In the genomic region with DNA sequence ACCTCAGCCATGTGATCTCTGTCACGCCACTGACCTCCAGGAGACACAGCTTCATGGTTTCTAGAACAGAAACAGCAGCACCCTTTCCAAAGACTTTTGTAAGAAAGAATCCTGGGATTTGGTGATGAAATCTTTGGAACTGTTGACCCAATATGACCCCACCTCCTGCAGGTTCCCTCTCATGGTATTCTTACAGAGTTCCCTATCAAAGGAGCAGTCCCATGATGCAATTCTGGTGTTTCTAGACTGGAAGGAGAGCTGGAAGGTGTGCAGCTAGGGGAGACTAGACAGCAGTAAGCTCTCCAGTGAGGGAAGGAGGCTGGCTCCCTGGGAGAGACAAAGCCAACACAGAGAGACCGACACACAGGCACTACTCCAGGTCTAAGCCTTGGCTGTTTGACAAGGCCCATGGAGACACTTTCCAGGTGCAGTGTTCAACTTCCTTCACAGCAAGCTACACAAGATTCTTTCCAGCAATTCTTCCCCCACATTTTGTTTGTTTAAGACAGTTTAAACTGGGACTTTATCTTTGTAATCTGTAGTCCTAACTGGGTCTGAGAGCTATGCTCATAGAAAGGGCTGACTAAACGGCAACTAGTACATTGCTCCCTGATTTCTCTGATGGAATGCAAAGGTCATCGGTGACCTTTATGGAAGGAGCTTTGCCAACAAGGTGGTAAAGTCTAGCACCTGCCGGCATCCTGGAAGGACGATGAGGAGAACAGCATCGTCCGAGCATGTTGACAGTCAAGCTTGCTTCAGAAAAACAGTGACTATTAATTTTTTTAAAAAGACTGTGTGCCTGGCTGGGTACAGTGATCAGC, we compare ENCODE assay signal across 17 mouse cellular contexts. TPM values are rescaled to one million over a fixed set of nuclear protein-coding genes. Genes with fewer than 3 reads are reported as not detected.
DNase-seq lines count a peak whose midpoint lies in the region; ATAC-seq lines count a peak whose summit lies in the region.
"Had no signal": no experiment of that assay in that cellular context is flagged by ENCODE, and none has a peak within 500 bp of the region (broad histone marks: within the 10 kb centered on the region; RNA-seq: fewer than 3 reads in every experiment).

No protein-coding gene starts in this region.

- H3K4me2 ChIP-seq in lung, embryonic 16.5 days (ENCODE audit: low read depth, low read length) = no peak overlapping the region
- H3K4me2 ChIP-seq in intestine, embryonic 14.5 days (ENCODE audit: low read length) = no peak overlapping the region
- H3K4me2 ChIP-seq: embryonic facial prominence, embryonic 15.5 days; forebrain, embryonic 13.5 days; heart, embryonic 15.5 days; limb, embryonic 12.5 days; midbrain, embryonic 15.5 days had no signal

- no peak overlapping the region for H3K4me3 ChIP-seq in lung, embryonic 16.5 days (ENCODE audit: low read length)
- no peak overlapping the region for H3K4me3 ChIP-seq in intestine, embryonic 14.5 days (ENCODE audit: low read depth, low read length)
- H3K4me3 ChIP-seq: embryonic facial prominence, embryonic 15.5 days; forebrain, embryonic 13.5 days; heart, embryonic 15.5 days; limb, embryonic 12.5 days; midbrain, embryonic 15.5 days had no signal

- H3K9ac ChIP-seq in lung, embryonic 16.5 days (ENCODE audit: low read length) = no peak overlapping the region
- H3K9ac ChIP-seq in intestine, embryonic 14.5 days (ENCODE audit: low read length) = no peak overlapping the region
- H3K9ac ChIP-seq: embryonic facial prominence, embryonic 15.5 days; forebrain, embryonic 13.5 days; heart, embryonic 15.5 days; limb, embryonic 12.5 days; midbrain, embryonic 15.5 days had no signal

- peaks cover 28% of the 10 kb centered on the region for H3K4me1 ChIP-seq in lung, embryonic 16.5 days (replicated peaks; ENCODE audit: control insufficient read depth, insufficient read depth, low read length)
- H3K4me1 ChIP-seq in intestine, embryonic 14.5 days (replicated peaks; ENCODE audit: control insufficient read depth, insufficient read depth, low read length) = peaks cover 25% of the 10 kb centered on the region

- no peaks in the 10 kb centered on the region for H3K27me3 ChIP-seq in lung, embryonic 16.5 days (ENCODE audit: control insufficient read depth, insufficient read depth, low read depth, low read length)
- no peaks in the 10 kb centered on the region for H3K27me3 ChIP-seq in intestine, embryonic 14.5 days (replicated peaks; ENCODE audit: control insufficient read depth, insufficient read depth, low read length)
- H3K27me3 ChIP-seq: embryonic facial prominence, embryonic 15.5 days; forebrain, embryonic 13.5 days; heart, embryonic 15.5 days; limb, embryonic 12.5 days; midbrain, embryonic 15.5 days; Patski had no signal

- H3K36me3 ChIP-seq in lung, embryonic 16.5 days (ENCODE audit: control insufficient read depth, insufficient read depth, low read length) = no peaks in the 10 kb centered on the region
- no peaks in the 10 kb centered on the region for H3K36me3 ChIP-seq in intestine, embryonic 14.5 days (ENCODE audit: control insufficient read depth, insufficient read depth, low read length)
- H3K36me3 ChIP-seq: embryonic facial prominence, embryonic 15.5 days; heart, embryonic 15.5 days; midbrain, embryonic 15.5 days had no signal

- no peaks in the 10 kb centered on the region for H3K9me3 ChIP-seq in lung, embryonic 16.5 days (ENCODE audit: control insufficient read depth, low read length)
- no peaks in the 10 kb centered on the region for H3K9me3 ChIP-seq in intestine, embryonic 14.5 days (ENCODE audit: control insufficient read depth, low read length)
- H3K9me3 ChIP-seq: embryonic facial prominence, embryonic 15.5 days; forebrain, embryonic 13.5 days; heart, embryonic 15.5 days; limb, embryonic 12.5 days; midbrain, embryonic 15.5 days had no signal

- peak; percentile 22 for DNase-seq in cerebellum, adult 8-10 months
- DNase-seq in cerebellum, postnatal 4 days (ENCODE audit: low spot score in 2 of 2) = no peak
- no peak for DNase-seq in lung, postnatal 36 days
- peak; percentile 61 for DNase-seq in intestine, embryonic 14.5 days (ENCODE audit: low spot score)
- DNase-seq in yolk sac, embryonic 10.5 days (ENCODE audit: low spot score) = peak; percentile 19
- DNase-seq in ovary, adult 18-20 months (ENCODE audit: low spot score) = no peak
- DNase-seq in thymus, postnatal 25 days = no peak
- DNase-seq: B cell, adult 2 months; kidney, adult 11 months; thymus, postnatal 14 days had no signal

- H3K27ac ChIP-seq in lung, embryonic 16.5 days (ENCODE audit: low read length) = peak overlapping the region; percentile 22
- peak overlapping the region; percentile 12; the same call in 1 of the 2 replicates for H3K27ac ChIP-seq in intestine, embryonic 14.5 days (ENCODE audit: low read depth)
- H3K27ac ChIP-seq: embryonic facial prominence, embryonic 15.5 days; forebrain, embryonic 13.5 days; heart, embryonic 15.5 days; limb, embryonic 12.5 days; midbrain, embryonic 15.5 days had no signal

- WGBS in lung, embryonic 16.5 days = 65% methylated on average over 8 of the region's 8 CpGs
- WGBS in intestine, embryonic 14.5 days = 74% methylated on average over 8 of the region's 8 CpGs

- ATAC-seq in lung, embryonic 16.5 days (ENCODE audit: low read depth) = no peak
- ATAC-seq in intestine, embryonic 14.5 days (replicated peaks; ENCODE audit: low FRiP score, low TSS enrichment, low read depth) = peak; percentile 58; the same call in 1 of the 2 replicates
- ATAC-seq: forebrain, embryonic 13.5 days; midbrain, embryonic 15.5 days; Patski had no signal

RNA-seq across cellular contexts. Expression of a gene that starts 33.0 kb away (rescaled TPM):
- polyA plus RNA-seq in lung, embryonic 16.5 days (2015; fragmentation: Nextera tagmentation; extraction: Ambion mirVana) = 36.9 and 39.0 TPM in 2 replicates
- 42.5 and 45.7 TPM in 2 replicates for polyA plus RNA-seq in intestine, embryonic 14.5 days (2014; fragmentation: Nextera tagmentation; extraction: Ambion mirVana)

RNA-seq across cellular contexts. Expression of a gene that starts 33.1 kb away (rescaled TPM):
- 36.9 and 38.8 TPM in 2 replicates for polyA plus RNA-seq in lung, embryonic 16.5 days (2015; fragmentation: Nextera tagmentation; extraction: Ambion mirVana)
- 114 and 117 TPM in 2 replicates for polyA plus RNA-seq in intestine, embryonic 14.5 days (2014; fragmentation: Nextera tagmentation; extraction: Ambion mirVana)

Comparison
In these comparisons a context has a peak if more than half of its experiments do, and no peak if none do; other contexts are left out.
1. DNase-seq: peak in cerebellum, adult 8-10 months (single experiment), intestine, embryonic 14.5 days (single experiment) and yolk sac, embryonic 10.5 days (single experiment); none in cerebellum, postnatal 4 days (0 of 2), lung, postnatal 36 days (single experiment), ovary, adult 18-20 months (single experiment) and thymus, postnatal 25 days (single experiment).